Mouse (Mus musculus) thymus, postnatal 14 days (tissue): ENCODE results near the gene Gm48551.

Source experiments
- DNase-seq: peaks from one replicate; pipeline ENCODE4 v3.0.0; 2021

Gene Gm48551

DNA sequence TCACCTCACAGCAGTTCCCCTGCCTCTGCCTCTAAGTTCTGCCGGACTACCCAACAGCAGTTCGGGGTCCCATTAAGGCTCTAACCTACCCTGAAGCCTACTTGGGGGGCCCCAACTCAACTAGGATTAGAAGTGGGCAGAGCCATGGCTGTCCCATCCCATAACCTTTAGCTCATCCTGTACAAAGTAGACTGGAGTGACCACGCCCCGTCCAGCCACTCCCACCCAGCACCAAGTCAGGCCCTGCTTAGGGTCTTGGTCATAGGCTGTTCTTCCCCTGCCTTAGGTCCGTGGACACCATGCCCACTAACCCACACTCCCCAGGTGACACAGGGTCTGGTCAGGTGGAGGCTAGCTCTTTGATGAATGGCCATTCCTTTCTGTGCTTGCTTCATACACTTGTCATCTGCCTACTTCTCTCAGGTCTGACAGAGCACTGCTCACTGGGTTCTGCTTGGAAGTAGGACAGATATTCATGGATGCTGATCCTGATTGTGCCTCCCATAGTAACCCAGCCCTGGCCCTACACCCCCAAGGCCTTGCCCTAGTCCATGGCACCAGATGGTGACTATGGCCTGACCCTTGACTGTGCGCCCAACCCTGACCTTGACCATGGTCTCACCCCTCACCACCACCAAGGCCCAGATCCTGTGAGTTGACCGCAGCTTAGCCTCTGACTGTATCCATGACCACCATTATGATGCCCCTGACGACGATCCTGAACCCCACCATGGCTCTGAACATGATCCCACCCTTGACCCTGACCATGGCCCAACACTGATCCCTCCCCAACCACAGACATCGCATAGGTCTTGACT is 35.1 kb downstream of the Gm48551 start:
- DNase-seq: no peak

DNA sequence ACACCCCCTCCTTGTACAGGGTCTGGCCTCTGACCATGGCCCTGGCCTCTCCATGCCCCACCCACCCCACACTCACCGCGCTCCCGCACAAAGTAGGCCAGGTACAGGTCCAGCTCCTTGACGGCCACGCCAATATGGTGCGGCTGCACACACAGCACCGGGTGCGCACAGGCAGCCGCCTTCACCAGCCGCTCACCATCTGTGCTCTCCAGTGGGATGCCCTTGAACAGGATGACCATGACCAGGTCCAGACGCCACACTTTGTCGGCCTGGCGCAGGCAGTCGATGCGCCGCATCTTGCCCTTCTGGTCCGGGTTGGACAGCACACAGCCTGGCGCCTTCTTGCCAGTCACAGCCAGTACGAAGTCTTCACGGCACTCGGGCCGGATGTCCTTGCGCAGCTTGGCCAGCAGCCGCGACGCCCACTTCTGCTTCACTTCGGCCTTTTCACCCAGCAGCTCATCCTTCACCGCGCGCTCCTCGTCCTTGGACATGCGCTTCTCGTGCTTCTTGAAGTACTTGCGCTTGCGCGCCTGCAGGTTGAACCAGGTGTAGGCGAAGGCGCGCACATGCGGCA is 36.0 kb downstream of the Gm48551 start:
- DNase-seq: no peak

DNA sequence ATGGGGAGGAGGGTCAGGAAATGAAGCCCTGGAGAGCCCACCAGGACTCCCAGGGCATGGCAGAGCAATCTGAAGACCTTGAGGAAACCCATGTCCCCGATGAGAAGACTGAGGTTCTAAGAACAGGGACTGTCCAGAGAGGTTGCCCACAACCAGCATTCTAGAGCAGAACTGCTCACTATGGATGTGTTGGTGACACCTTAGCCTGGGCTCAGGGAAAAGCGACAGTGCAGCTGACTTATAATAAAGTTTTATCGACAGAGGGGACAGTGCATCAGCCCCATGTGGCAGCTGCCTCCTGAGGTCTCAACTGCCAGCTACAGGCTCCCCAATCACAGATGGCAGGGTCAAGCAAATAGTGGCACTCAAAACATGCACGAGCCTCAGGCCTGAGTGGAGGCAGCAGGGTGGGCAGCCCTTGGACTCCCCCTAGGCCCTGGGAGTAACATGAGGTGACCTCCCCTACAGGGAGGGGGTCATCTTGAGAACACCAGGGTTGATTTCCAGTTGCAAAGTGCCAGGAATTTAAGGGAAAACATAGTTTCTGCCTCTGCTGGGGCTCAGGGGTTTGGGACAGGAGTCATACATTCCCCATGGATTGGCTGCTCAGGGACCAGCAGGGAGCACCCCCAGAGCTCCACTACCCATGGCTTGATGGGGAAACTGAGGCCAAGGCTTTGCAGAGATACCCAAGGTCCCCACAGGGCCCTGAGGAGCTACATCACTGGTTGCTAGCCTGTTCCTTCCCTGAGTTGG is 37.0 kb downstream of the Gm48551 start:
- no peak for DNase-seq

DNA sequence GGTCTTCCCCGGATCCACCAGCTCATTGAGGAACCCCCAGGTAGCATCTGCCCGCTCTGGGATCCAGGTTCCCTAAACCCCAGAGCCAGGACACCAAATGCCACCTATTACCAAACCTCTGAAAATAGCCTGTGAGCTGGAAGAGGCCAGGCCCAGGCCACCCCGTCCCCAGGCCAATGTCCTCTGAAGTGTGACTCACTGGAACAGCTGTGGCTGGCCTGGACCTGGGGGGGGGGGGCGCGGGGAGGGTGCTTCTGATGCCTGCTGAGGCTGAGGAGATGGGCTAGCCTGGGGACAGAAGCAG is 37.5 kb downstream of the Gm48551 start:
- DNase-seq: no peak

DNA sequence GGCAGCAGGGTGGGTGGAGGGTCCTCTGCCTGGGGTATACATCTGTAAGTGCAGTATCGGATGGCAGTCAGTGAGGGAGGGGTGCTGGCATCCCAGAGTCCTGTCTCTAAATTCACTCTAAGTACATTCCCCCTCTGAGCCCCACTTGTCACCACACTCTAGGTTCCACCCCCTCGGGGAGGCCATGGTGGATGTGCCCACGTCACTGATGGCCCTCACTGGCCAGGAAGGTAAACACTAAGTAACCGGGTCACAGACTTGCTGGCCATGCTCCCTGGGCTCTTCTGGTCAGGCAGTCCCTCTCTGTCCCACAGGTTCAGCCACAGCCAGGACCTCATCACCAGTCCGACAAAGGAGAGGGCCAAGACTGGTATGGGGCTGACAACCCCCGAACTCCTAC is 37.9 kb downstream of the Gm48551 start:
- peak; percentile 2 for DNase-seq

DNA sequence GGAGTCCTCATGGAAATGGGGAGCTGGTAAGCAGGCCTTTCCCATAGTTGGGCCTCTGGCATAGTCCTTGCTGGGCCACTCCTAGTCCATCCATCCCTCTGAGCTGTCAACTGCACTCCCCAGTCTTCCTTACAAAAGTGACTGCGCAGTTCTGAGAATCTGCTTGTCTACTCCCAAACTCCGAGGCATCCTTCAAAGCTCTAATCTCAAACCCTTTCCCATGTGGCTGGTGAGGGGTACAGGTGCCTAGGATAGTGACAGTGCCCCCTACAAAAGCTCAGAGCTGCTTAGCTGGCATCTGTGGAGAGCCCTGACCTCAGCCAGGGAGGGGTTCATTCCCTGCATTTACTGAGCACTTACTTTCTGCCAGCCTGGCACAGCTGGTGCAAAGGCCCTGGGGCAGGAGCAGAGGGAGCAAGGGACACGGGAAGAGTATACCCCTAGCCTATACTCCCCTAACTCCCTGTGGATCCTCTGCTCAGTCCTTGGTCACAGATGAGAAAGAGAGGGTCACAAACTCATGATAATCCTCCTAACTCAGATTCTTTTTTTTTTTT is 38.5 kb downstream of the Gm48551 start:
- no peak for DNase-seq

DNA sequence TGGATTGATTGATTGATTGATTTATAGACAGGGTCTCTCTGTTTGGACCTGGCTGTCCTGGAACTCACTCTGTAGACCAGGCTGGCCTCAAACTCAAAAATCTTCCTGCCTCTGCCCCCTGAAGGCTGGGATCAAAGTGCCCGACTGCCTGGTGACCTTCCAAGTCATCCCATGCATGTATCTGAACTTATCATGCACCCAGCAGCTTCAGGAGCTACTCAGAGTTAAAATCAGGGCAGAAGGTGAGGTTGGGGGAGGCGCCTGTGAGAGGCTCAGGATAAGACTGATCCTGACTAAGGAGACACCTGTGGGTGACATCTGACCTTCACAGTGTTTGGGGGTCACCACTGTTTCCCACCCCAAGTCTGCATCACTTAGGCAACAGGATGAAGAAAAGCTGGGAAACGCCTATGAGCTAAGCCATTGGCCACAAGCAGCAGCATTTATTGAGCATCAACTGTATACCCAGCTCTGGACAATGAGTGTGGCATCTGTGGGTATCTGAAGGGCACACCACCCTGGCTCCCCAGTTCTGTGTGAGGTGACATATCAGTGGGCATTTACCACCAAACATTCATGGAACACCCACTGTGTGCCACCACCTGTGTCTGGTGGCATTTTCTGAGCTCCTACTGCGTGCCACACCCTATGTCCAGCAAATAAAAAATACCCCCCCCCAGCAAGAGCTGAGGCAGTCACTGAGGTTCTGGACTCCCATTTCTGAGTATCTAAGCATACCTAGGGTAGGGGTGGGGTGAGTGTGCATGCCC is 39.4 kb downstream of the Gm48551 start:
- DNase-seq: no peak

DNA sequence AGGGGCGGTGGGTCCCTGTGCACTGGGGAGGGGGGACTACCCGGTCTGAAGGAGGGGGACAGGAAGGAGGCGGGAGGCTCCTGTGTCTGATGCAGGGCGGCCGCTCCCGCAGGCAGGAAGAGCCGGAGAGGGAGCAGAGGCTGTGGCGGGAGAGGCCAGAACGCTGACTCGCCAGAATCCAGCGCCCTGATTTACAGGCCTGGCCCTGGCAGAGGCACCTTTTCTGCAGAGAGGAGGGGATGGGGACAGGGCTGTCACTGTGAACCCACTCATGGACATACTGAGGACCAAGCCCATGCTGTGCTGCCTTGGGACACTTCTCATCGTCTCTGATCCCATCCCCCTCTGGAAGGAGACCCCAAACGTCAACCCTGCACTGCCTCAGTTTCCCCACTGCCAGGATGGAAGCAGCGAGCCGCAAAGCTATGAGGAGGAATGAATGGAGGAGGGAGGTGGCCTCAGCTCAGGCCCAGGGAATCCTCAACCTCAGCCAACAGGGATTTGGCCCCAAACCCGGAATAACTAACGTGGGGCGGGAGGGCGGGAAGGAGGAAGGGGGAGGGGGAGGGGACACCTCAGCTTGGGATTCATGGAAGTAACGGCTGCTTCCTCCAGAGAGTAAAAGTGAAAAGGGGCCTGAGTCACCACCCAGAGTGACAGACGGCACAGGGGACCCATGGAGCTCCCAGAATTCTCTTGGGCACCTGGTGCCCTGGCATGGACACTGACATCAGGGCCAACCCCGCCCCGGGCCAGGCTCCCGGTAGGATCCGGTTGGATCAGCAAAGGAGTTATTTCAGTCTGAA is 40.2 kb downstream of the Gm48551 start:
- DNase-seq: peak; percentile 23

DNA sequence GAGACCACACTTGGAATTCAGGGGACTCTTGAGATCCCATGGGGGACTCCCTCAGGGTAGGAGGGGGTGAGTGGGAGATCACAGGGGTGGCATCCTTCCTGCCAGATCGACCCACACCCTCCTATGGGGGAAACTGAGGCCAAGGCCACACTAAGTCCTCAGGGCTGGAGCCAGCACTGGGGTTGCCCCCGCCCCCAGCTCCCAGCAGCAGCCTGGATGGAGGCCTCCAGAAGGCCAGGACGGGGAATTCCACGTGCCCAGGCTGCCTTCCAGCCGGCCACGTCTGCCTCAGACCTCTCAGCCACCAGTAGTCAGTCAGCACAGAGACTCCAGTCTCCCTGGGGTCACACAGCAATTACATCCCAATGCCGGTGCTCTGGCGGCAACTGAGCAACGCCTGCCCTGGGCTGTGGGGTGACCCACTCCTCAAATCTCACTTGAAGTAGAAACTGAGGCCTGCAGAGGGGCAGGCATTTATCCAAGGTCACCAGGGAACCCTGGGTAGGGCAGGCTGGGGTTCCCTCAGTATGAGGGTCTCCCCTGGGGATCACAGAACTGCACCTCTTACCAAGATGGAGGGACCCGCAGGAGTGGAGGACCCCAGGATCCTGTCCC is 41.1 kb downstream of the Gm48551 start:
- peak; percentile 6 for DNase-seq

DNA sequence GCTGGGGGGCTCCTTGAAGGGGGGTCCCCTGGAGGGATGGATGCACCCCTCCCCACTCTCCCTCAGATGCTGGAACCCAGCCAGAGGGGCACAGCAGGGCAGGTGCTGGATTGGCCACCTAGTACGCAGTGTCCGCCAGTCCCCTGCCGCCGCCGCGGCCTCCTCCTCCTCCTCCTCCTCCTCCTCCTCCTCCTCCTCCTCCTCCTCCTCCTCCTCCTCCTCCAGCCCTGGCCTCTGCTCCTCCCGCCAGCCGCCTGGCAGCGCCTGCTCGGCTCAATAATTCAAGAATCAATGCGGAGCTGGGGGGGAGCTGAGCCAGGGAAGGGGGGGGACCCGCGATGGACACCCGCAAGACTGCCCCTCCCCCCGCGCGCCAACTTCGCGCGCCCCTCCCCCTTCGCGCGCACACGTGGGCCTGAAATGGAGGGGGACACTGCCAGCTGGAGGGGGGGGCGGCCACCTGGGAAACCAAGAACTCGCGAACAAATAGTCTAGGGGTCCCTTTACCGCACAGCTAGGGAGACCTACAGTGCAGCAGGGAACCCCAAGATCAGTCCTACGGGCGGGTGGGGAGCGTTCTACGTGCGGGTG is 41.9 kb downstream of the Gm48551 start:
- peak; percentile 26 for DNase-seq

DNA sequence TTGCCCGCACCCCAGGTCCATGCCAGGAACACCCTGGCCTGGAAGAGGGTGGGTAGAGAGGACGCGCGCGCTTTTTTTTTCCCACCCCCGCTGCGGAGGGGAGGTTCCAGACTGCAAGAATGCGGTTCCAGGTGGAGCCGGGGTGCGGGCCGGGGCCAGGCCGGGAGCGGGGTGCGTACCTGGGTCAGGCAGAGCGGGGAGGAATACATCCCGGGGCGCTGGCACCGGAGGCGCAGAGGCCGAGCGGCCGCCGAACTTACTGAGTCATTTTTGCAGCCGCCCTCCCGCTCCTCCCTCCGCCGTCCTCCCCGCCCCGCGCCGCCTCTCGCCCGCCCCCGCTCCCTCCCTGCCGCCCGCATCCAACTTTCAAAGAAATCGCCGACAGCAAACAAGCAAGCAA is 42.6 kb downstream of the Gm48551 start:
- peak; percentile 40 for DNase-seq

DNA sequence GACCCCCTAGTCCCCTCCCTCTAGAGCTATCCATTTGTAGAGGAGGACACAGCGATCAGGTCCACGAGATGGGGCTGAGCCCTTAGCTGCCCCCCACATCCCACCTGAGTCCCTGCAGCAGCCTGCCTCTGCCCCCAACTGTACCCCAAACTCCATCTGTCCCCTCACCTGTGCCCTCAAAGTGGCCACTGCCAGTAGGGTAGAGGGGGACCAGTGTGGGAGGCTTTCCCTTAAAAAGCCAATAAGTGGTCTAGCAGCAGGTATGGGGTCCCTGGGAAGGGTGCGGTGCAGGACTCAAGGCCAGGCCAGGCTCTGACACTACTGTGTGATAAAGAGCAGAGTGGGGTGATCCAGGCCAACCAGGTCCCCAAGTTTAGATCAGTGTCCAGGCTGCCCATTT is 43.1 kb downstream of the Gm48551 start:
- peak; percentile 3 for DNase-seq

DNA sequence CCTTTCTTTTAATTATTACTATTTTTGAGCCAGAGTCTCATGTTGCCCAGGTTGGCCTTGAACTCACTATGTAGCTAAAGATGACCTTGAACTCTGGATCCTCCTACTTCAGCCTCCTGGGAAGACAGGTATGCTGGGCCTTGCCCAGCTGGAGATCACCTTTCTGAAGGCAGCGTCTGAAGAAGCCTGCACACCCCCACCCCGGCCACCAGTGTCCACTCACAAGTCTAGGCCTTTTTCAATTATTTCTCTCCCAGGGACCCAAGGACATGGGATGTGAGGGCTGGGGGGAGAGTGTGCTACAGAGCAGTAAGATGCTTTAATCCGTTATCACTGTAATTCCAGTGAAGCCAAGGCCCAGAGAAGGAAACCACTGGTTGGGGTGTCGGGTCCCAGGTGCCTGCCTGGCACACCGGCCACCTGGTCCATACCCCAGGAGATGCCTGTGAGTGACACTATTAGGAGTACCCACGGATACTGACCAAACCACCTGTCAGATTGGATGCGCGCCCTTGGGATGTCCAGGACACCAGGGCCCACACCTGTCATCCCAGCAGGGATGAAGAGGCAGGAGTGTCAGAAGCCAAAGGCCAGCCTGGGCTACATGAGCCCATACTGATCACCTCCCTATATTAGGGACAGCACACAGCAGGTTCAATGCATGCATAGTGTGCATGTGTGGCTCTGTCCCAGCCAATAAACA is 43.7 kb downstream of the Gm48551 start:
- peak; percentile 3 for DNase-seq

DNA sequence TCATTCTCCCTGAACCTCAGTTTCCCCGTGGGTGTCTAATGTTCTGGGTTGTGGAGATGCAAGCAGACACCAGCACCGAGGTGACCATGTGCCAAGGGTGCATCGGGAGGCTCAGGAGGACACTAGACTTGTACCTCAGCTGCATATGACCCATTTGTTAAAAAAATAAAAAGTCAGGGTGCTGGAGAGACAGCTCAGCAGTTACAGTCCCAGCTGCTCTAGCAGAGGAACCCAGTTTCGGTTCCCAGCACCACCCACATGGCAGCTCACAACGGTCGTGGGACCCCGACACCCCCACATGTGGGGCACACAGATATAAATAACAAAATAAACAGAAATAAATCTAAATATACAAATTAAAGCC is 44.2 kb downstream of the Gm48551 start:
- DNase-seq: peak; percentile 3

DNA sequence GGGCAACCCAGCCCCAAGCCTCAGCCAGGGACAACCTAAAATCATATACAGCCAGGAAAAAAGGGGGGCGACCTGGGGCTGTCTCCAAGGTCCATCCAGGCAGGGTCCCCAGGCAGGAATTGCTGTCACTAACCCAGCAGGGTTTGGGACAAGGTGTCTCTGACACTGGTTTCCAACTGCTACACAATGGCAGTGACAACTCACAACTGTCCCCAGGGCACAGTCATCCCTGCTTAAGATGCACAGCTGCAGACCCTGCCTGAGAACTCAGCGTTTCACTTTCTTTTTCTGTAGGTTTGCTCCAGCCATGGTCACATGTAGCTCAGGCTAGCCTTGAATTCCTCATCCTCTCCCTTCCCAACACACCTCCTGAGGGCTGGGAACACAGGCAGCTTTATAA is 44.8 kb downstream of the Gm48551 start:
- DNase-seq: no peak

DNA sequence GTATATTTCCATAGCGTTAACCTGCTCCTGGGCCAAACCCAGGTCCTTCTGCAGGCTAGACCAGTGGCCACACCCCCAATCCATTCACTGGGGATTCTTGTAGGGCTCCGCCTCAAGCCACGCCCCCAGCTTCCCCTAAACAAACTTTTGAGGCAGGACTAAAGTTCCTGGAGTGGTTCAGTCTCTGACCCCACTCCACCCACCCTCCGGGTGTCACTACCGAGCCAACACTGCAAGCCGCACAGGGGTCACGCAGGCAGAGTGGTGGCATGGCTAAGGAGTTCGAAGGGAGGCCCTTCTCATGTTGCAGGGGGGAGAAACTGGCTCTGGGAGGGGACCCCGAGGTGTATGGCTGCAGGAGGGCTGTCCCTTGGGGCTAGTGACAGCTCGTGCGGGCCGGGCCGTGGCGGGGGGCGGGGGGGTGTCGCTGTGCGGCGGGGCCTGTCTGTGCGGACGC is 45.4 kb downstream of the Gm48551 start:
- DNase-seq: peak; percentile 85

DNA sequence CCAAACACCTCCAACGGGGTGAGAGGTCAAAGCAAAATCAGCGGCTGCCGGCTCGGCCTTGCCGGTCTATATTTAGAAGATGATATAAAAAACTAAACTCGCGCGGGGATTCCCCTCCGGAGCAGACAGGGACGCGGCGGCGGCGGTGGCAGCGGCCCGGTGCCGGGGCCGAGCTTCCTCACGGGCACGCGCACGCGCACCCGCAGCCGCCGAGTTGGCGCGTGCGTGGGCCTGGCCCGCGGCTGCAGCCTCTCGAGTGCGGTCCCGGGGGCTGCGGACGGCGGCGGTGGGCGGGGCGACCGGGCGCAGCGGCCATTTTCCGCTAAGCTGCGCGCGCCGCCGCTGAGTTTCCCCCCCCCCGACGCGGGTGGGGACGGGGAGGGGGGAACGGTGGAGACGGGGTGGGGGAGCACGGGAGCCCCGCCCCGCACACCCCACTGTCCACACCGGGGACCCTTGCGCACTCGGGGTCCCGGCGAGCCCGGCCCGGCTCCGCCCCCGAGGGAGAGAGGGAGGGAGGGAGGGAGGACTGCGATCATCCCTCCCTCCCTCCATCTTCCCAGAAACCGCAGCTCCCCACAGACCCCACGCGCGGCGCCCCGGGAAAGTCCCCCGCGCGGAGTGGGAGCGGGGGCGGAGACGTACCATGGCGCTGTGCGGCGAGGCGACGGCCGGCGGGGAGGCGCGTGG is 46.0 kb downstream of the Gm48551 start:
- peak; percentile 80 for DNase-seq

DNA sequence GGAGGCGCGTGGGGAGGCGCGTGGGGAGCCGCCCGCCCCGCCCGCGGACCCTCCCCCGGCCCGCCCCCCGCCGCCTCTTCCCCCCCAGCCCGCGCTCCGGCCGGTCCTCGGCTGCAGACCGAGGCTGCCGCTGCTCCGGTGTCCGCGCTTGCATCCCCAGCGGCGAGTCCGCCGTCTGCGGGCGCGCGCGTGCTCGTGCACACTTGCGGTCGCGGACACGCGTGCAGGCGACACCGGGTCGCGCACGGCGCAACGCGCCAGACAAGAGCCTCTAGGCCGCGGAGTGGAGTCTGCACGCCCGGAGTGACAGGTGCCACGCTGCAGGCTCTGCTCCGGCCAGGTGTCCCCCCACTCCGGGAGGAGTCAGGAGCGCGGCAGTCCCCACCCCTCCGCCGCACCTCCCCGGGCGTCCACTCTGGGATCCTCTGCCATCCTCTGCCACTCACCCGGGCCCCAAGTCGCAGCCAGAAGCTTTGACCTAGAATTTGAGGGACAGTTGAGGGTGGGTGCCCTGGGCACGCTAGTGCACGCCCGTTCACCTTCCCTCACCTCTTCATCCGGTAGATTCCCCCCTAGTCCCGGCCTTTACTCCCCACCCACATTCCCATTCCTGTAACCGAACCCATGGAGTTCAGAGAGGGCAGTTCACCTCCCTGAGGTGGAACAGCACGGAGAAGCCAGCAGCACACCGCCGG is 46.7 kb downstream of the Gm48551 start:
- peak; percentile 64 for DNase-seq

DNA sequence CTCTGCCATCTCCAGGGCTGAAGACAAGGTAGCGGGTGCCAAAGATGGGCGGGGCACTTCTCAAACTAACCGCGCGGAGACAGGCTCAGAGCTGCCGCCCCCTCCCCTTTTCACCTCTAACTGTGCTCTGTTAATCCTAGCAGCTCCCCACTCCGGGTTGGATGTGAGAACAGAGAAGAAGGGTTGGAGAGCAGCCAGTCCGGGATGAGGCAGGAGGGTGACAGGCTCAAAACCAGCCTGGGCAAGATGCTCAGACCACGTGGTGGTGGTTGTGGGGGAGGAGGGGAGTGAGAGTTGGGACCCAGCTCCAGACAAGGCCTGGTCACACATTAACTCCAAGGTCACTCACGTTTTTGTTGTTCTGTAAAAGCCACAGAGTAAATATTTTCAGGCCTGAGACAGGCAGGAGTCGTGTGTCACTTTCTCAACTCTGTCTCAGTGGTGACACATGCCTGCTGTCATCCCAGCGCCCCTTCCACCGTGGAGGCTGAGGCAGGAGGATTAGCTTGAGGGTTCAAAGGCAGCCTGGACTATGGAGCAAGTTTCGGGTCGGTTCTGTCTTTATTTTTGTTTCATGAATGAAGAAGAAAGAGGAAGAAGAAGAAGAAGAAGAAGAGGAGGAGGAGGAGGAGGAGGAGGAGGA is 47.4 kb downstream of the Gm48551 start:
- DNase-seq: peak; percentile 42
